8 mouse cellular contexts compared by ENCODE assay signal in genomic region chr16:33744622-33745419, GRCm38 (mm10). TPM values are rescaled to one million over a fixed set of nuclear protein-coding genes. Genes with fewer than 3 reads are reported as not detected.
DNase-seq lines count a peak whose midpoint lies in the region; ATAC-seq and TF ChIP-seq lines count a peak whose summit lies in the region.

No protein-coding gene starts in this region.

- no peak overlapping the region for H3K4me3 ChIP-seq in midbrain, embryonic 13.5 days (replicated peaks)
- H3K4me3 ChIP-seq in midbrain, embryonic 10.5 days, result no peak overlapping the region
- H3K4me3 ChIP-seq in layer of hippocampus, adult 2 months, result no peak overlapping the region
- no peak overlapping the region for H3K4me3 ChIP-seq in neural tube, embryonic 14.5 days (ENCODE audit: low read depth, low read length)

- no peak overlapping the region for H3K4me2 ChIP-seq in midbrain, embryonic 13.5 days (replicated peaks)
- no peak overlapping the region for H3K4me2 ChIP-seq in neural tube, embryonic 14.5 days (ENCODE audit: low read depth, low read length)

- peaks cover 17% of the 10 kb centered on the region; the same call in 1 of the 2 replicates for H3K36me3 ChIP-seq in midbrain, embryonic 13.5 days
- H3K36me3 ChIP-seq in midbrain, embryonic 10.5 days, result peaks cover 99% of the 10 kb centered on the region
- no peaks in the 10 kb centered on the region for H3K36me3 ChIP-seq in neural tube, embryonic 14.5 days (ENCODE audit: control insufficient read depth, insufficient read depth, low read length)

- WGBS in midbrain, embryonic 13.5 days, result 61% methylated on average over 7 of the region's 7 CpGs
- 65% methylated on average over 7 of the region's 7 CpGs for WGBS in midbrain, embryonic 10.5 days
- 63% methylated on average over 7 of the region's 7 CpGs for WGBS in neural tube, embryonic 14.5 days

- TF ChIP-seq CTCF in layer of hippocampus, adult 2 months (conservative IDR thresholded peaks at IDR 0.05), result peak; percentile 68

- peak; percentile 71; the same call in 1 of the 2 replicates for ATAC-seq in midbrain, embryonic 13.5 days
- ATAC-seq in neural tube, embryonic 14.5 days (ENCODE audit: low read depth), result peak; percentile 60; the same call in 1 of the 2 replicates

- H3K27me3 ChIP-seq in midbrain, embryonic 13.5 days, result no peaks in the 10 kb centered on the region
- H3K27me3 ChIP-seq in midbrain, embryonic 10.5 days (ENCODE audit: low read depth, poor library complexity, severe bottlenecking), result no peaks in the 10 kb centered on the region
- H3K27me3 ChIP-seq in neural tube, embryonic 14.5 days (ENCODE audit: control insufficient read depth, insufficient read depth, low read length), result no peaks in the 10 kb centered on the region

- peak; percentile 21 to 41 for DNase-seq in adrenal gland, postnatal 36 days
- no peak for DNase-seq in adrenal gland, adult 8-10 months
- DNase-seq in midbrain, embryonic 10.5 days (ENCODE audit: low spot score), result no peak
- DNase-seq in cerebellum, postnatal 25 days, result peak; percentile 74 to 80
- peak in 1 of 2 experiments; percentile 59 for DNase-seq in layer of hippocampus, adult 2 months (ENCODE audit: low spot score in 2 of 2)
- DNase-seq in spleen, adult 18-20 months, result no peak

- H3K27ac ChIP-seq in midbrain, embryonic 13.5 days, result no peak overlapping the region
- H3K27ac ChIP-seq in midbrain, embryonic 10.5 days (replicated peaks), result no peak overlapping the region
- H3K27ac ChIP-seq in layer of hippocampus, adult 2 months, result no peak overlapping the region
- no peak overlapping the region for H3K27ac ChIP-seq in neural tube, embryonic 14.5 days (ENCODE audit: low read depth, low read length)

- no peaks in the 10 kb centered on the region for H3K9me3 ChIP-seq in midbrain, embryonic 13.5 days
- H3K9me3 ChIP-seq in midbrain, embryonic 10.5 days (replicated peaks), result no peaks in the 10 kb centered on the region
- no peaks in the 10 kb centered on the region for H3K9me3 ChIP-seq in neural tube, embryonic 14.5 days (ENCODE audit: control insufficient read depth, low read length)

- H3K4me1 ChIP-seq in midbrain, embryonic 13.5 days (replicated peaks), result peaks cover 30% of the 10 kb centered on the region
- peaks cover 25% of the 10 kb centered on the region for H3K4me1 ChIP-seq in midbrain, embryonic 10.5 days
- H3K4me1 ChIP-seq in neural tube, embryonic 14.5 days (ENCODE audit: control insufficient read depth, insufficient read depth, low read length), result peaks cover 6% of the 10 kb centered on the region; the same call in 1 of the 2 replicates

- no peak overlapping the region for H3K9ac ChIP-seq in midbrain, embryonic 13.5 days (replicated peaks)
- H3K9ac ChIP-seq in neural tube, embryonic 14.5 days (replicated peaks; ENCODE audit: low read depth, low read length), result no peak overlapping the region

RNA-seq across cellular contexts. Expression of gene Muc13, which starts 49.0 kb away (rescaled TPM):
- total RNA-seq in adrenal gland, postnatal 36 days (2021), result not detected
- total RNA-seq in adrenal gland, adult 8-10 months (2022), result under 1 TPM in 1 of 4 experiments, not detected in 3; 0.09 TPM
- polyA plus RNA-seq in midbrain, embryonic 13.5 days (2015; fragmentation: Nextera tagmentation; extraction: Ambion mirVana), result 0.07 and 0.23 TPM in 2 replicates
- polyA plus RNA-seq in midbrain, embryonic 10.5 days (2016; fragmentation: Nextera tagmentation; extraction: Ambion mirVana), result 0.10 and 0.15 TPM in 2 replicates
- not detected for total RNA-seq in layer of hippocampus, adult 2 months (2021)
- polyA plus RNA-seq in neural tube, embryonic 14.5 days (2014; fragmentation: Nextera tagmentation; extraction: Ambion mirVana), result 0.07 TPM in 1 of 2 replicates, not detected in the other

Comparison
In these comparisons a context has a peak if more than half of its experiments do, and no peak if none do; other contexts are left out.
1. DNase-seq: peak in adrenal gland, postnatal 36 days (2 of 2) and cerebellum, postnatal 25 days (2 of 2); none in adrenal gland, adult 8-10 months (single experiment), midbrain, embryonic 10.5 days (single experiment) and spleen, adult 18-20 months (0 of 2).